Mouse (Mus musculus): Measurements from ENCODE around the gene Acot11.

Acot11 gene

GRCm38 (mm10) chr4:106804910-106805274 lies at the start of gene Acot11:
Acot11 (minus strand) TSS chr4:106804998.
- peak; percentile 52 for DNase-seq (ENCODE audit: low read depth, low spot score)

DNA sequence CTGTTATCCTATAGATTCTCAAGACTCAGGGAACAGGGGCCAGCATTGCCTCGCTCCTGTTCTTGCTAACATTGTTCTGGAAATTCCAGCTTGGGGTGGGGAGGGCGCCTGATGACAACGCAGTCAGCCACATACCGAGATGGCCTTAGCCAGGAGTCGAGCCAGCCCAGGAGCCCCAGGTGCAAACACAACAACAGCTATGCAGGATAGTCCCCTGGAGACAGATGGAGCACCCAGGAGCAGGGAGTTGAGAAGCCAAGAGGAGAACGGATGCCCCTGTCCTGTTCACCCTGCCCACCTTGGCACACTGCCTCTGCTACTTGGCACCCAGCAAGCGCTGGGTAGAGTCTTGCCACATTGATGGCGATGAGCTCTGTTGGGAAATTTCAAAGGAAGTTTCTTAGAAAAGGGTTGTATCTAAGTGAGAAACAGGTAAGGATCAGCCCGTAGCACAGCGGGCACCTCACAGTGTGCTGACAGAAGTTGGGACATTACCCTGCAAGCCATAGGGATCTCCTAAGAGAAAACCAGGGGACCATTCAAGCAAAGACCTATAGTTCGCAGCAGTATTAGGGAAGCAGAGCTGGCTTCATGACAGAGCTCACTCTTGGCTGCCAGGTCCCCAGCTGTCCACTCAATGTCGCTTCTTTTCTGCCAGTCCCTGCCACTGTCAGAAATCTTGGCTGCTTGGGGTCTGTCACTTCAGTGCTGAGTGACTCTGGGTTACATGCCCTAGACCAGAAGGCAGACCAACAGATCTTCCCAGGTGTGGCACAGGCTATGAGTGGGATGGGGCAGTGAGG lies 43.7 kb upstream of the Acot11 start:
- DNase-seq (ENCODE audit: low read depth, low spot score), result no peak

GRCm38 (mm10) chr4:106847591-106848289 lies 42.9 kb upstream of the Acot11 start:
- DNase-seq (ENCODE audit: low read depth, low spot score), result no peak

GRCm38 (mm10) chr4:106842561-106842960 lies 37.8 kb upstream of the Acot11 start:
- DNase-seq (ENCODE audit: low read depth, low spot score), result peak; percentile 37

GRCm38 (mm10) chr4:106841856-106842255 lies 37.1 kb upstream of the Acot11 start:
- DNase-seq (ENCODE audit: low read depth, low spot score), result peak; percentile 79

DNA sequence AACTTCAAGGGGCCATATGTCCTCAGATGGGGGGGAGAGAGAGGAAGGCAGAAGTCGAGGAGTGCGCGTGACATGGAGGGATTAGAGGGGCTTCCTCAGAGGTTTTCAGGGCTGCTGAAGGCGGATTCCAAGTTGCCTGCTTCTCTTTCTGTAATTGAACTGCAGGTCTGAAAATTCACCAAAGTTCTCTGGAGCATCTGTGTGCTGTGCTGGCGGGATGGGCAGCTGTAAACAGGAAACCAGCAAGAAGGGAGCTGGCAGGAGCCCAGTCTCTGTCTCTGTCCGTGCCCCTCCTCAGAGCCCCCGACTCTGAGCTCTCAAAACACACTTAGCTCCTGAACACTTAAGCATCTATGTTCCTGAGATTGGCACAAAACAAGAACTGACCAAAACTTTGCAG lies 36.5 kb upstream of the Acot11 start:
- peak; percentile 21 for DNase-seq (ENCODE audit: low read depth, low spot score)

- no peak for DNase-seq (ENCODE audit: low read depth, low spot score)
Measured at GRCm38 (mm10) chr4:106840651-106841145, 35.9 kb upstream of the Acot11 start.

GRCm38 (mm10) chr4:106839964-106840611 lies 35.3 kb upstream of the Acot11 start:
- peak; percentile 90 for DNase-seq (ENCODE audit: low read depth, low spot score)

DNA sequence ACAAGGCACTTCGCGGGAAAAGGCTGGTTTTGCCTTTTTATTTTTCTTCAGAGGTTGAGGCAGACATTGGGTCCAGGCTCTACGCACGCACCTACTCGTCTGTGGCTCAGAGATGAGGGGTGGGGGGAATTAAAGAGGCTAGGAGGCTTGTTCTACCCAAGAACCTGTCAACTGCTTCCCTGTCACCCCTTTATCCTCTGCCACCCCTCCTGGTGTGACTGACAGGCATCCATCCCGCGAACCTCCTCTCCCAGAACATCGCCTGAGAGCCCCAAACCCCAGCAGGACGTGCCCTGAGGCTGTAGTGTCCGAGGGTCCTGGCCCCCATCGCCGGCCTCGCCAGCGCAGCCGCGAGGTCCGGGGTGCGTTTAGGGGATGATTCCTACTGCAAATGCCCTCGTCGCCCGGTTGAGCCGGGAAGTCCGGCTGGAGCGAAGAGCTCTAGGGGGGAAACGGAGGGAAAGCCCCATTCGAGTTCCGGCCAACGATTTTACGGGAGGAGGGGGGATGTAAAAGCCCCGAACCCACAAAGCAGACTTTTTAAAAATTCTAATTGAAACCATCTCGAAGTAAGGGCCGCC lies 34.5 kb upstream of the Acot11 start:
- DNase-seq (ENCODE audit: low read depth, low spot score), result peak; percentile 84

DNA sequence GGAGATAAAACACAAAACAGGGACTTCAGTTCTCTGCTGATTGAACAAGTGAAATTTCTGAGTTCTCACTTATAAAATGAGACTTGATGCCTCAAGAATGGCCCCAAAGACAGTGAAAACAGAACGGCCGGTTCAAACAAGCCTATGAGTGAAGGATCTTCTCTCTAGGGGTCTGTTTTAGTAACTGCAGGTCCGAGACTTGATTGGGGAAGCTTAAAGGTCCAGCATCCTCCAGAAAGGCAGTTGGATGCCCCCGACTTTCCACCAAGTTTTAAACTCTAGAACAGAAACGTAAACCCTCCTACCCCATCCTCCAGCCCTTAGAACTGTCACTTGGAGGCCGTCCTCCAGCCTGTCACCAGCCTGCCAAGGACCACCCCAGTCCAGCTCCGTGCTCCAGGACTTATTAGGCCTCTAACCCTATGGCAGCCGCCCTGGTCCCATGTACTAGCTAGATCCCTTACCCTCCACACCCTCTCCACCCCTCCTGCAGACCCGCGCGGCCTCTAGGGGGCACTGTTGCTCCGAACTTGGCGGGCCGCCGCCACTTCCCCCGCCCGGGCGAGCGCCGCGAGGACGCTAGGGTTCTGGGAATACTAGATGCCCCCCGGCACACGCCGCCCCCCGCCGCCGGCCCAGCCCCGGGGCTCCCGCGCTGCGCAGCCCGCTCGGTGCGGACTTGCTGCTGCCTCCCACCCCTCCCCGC lies 33.9 kb upstream of the Acot11 start:
- DNase-seq (ENCODE audit: low read depth, low spot score), result peak; percentile 90

GRCm38 (mm10) chr4:106837964-106838363 lies 33.2 kb upstream of the Acot11 start:
- peak; percentile 47 for DNase-seq (ENCODE audit: low read depth, low spot score)

- no peak for DNase-seq (ENCODE audit: low read depth, low spot score)
Measured at GRCm38 (mm10) chr4:106837425-106837824, 32.6 kb upstream of the Acot11 start.

DNA sequence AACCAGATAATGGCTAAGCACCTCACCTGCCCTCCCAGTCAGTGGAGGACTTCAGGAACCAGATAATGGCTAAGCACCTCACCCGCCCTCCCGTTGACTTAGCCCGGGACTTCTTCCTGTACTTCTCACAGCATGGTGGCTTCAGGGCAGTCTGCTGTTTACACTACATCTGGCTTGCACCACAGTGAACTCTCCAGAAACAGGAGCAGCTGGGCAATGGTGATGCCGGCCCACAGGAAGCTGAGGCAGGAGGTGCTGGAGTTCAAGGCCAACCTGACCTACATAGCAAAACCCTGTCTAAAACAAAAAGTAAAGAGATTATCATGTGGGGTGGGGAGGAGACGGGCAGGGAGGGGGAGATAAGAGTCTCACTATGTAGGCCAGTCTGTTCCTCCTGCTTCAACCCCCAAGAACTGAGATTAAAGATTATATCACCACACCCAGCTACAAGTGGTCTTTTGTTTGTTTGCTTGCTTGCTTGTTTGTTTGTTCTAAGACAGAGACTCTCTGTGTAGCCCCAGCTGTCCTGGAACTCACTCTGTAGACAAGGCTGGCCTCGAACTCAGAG lies 25.8 kb upstream of the Acot11 start:
- peak; percentile 27 for DNase-seq (ENCODE audit: low read depth, low spot score)

DNA sequence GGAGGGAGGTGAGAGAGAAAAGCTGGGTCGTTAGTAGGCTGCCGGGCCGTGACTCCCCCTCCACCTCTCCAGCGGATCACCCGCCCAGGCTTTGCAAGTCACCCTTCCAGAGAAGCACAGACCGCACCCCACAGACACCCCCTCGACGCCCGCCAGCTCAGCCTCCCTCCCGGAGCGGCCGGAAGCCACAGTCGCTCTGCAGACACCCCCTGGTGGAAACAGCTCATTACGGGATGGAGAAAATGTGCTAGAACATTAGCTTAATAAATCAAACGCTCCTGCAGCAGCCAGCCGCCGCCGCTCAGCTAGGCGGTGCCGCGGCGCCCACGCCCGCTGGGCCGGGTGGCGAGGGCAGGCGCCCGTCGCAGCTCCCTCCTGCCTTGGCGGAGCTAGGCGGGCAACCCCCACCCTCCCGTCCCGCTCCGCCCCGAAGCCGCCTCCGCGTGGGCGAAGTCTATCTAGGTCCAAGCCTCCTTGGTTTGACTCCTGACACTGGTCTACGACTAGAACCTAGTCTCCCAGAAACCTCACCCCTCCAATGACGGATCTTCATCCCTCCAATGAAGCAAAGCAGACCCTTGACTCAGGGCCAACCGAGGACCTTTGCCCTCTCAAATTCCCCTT lies 23.1 kb upstream of the Acot11 start:
- DNase-seq (ENCODE audit: low read depth, low spot score), result peak; percentile 94

GRCm38 (mm10) chr4:106825229-106825628 lies 20.4 kb upstream of the Acot11 start:
- DNase-seq (ENCODE audit: low read depth, low spot score), result no peak

- DNase-seq (ENCODE audit: low read depth, low spot score), result no peak
Measured at GRCm38 (mm10) chr4:106819404-106819803, 14.6 kb upstream of the Acot11 start.

DNA sequence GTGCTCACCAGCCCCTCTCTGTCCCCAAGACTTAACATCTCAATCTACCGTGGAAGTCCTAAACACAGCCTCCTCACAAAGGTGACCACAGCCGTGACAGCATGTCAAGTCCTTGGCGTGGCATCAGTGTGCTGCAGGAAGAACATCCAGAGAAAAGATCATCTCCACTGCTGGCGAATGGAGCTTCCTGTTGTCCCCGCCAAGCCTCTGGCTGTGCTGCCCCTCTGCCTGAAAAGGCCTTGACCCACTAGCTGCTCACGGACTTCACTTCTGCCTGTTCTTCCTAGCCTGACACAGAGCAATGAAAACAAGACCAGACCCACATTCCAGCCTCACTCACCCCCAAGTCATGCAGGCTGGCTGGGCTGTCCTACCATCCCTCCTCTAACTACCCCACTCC lies 13.5 kb upstream of the Acot11 start:
- DNase-seq (ENCODE audit: low read depth, low spot score), result no peak

- DNase-seq (ENCODE audit: low read depth, low spot score), result no peak
Measured at GRCm38 (mm10) chr4:106817017-106817416, 12.2 kb upstream of the Acot11 start.

DNA sequence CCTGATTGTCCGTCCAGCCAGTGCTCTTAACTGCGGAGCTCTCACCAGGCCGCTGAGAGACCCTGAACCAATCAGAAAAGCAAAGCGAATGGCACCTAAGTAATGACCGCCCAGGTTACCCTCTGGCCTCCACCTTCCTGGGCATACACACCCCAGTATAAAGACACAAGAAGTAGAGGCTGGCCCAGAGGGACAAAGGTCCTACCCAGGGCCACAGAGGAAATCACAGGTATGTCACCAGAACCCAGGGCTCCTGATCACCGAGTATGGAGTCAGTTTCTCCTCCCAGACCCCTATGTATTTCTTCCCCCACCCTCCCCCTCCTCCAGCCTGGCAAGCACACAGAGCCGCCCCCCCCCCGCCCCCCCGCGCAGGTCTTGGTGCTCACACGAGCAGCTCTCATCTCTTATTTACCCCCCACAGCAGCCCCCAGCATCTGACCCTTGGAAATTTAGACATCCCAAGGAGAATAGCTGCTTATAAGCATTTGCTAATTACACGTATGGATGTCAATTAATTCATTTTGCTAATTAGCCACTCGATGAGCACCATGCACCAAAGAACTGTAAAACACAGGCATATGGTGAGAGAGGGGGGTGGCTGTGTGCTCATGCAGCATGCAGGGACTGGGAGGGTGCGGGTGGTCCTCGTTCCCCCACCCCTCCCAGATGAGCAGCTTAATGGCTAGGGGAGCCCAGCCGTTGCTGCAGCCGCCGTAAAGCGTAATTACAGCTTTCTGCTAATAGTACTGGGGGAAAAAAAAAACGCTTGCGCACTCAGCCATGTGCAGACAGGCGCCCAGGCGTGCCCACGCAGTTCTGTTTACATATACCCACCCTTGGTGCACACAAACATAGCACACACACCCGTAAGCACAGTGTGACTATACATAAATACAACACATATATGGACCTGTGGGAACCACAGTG lies 10.9 kb upstream of the Acot11 start:
- no peak for DNase-seq (ENCODE audit: low read depth, low spot score)
